Mouse (Mus musculus): ENCODE results near the gene Raly.

Gene Raly

DNA sequence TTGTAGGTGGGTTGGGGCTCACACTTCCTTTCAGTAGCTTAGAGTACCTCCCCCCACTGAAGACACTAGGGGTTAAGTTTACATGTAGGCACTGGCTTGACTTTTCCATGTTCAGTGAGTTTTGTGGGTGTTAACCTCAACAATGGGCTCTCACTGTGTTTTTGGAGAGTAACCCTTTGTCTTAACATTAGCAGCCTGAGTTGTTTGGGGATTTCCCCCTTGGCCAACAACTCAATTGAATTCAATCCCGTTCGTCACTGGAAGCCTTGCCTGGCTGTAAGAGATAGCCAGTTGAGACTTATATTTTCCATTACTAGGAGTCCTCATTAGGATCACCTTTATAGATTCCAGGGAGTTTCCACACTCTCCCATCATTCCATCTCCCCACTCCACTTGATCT lies 45.6 kb downstream of the Raly start:
- 65% methylated on average over 2 of the region's 2 CpGs for WGBS

DNA sequence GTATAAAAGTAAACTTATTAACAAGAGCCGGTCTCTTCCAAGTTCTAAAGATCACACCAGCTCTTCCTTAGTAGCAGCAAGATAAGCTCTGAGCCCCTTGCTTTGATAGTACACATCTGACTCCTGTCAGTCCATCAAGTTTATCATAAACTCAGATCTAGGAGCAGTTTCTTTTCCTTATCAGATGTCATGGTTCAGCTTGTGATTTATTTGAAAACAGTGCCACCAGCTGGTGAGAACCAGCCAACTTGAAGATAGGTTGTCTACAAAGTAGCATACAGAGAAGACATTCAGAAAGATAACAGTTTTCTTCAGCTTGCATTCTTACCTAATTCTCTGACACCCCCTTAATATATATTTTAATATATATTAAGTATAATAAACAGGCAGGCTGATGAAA lies 64.5 kb downstream of the Raly start:
- WGBS = 73% methylated on average over 1 of the region's 1 CpGs

DNA sequence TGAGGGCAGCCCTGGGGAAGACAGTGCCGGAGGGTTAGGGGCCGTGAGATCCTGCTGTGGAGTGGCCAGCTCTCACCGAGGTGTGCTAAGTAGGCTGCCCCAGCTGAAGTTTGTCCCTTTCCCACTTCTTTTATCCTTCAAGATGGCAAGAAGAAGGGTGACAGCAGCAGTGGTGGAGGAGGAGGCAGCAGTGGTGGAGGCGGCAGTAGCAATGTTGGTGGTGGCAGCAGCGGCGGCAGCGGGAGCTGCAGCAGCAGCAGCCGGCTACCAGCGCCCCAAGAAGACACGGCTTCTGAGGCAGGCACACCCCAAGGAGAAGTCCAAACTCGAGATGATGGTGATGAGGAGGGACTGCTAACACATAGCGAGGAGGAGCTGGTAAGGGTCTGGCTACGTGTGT lies 72.8 kb downstream of the Raly start:
- WGBS = 64% methylated on average over 13 of the region's 13 CpGs

DNA sequence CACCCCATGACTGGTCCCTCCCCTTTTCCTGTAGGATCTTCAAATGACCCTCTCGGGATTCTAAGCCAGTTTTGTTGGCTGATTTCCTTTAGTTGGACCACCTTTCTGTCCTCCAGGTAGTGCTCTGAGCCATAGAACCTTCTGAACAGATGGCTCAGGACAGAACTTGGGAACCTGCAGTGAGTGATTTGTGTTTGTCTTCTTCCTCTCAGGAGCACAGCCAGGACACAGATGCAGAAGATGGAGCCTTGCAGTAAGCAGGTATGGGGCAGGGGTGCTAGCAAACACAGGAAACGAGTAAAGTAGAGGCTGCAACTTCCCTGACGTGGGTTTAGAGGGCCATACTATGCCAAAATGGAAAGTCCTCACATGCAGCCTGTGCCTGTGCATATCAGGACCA lies 74.8 kb downstream of the Raly start:
- WGBS = 73% methylated on average over 3 of the region's 3 CpGs

DNA sequence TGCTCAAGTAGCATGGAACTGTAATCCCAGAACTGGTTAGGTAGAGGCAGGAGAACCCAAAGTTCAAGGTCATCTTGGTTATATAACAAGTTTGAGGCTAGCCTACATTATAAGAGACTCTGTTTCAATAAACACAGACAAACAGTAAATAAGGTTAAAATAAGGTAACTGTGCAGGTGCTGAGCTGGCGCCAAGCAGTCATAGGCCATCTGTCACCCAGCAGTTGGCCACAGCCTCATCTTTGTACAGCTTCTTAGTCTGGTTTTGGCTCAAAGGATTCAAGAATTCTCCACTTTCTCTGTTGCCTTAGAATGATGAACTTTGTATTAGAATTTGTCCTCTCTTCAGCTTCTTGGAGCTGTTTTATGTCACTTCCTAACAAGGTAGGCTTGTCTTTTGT lies 77.2 kb downstream of the Raly start:
- 78% methylated on average over 1 of the region's 1 CpGs for WGBS

DNA sequence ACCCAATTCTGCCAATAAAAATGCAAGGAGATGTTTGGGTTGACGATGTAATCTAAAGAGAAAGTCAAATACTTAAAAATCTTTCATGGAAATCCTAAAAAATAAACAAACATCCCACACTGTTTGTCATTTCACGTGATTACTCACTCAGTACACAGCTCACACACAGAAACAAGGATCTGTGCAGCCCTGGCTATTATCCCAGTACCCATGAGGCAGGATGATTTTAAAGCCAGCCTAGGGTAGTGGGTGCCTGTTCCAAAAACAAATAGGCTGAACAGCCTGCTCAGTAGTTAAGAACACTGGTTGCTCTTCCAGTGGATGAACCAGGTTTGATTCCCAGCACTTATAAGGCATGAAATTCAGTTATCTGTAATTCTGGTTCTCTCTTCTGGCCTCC lies 85.7 kb downstream of the Raly start:
- 59% methylated on average over 2 of the region's 2 CpGs for WGBS

DNA sequence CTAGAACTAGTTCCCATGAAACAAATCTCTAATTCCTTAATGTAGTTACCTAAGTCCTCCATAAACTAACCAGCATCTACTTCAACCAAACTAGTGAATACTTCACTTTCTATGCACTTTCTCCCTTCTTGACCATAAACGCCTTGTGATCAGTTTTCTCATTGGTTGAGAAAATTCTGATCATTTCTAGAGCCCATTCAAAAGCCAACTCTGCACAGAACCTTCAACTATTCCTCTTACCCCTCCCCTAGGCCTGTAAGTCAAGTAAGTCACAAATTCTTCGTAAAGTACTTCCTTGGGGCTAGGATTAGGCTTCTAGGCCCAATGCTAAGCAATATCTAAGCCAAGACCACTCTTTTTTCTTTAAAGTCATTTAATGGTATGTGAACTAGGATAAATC lies 100.7 kb downstream of the Raly start:
- 19% methylated on average over 2 of the region's 2 CpGs for WGBS

DNA sequence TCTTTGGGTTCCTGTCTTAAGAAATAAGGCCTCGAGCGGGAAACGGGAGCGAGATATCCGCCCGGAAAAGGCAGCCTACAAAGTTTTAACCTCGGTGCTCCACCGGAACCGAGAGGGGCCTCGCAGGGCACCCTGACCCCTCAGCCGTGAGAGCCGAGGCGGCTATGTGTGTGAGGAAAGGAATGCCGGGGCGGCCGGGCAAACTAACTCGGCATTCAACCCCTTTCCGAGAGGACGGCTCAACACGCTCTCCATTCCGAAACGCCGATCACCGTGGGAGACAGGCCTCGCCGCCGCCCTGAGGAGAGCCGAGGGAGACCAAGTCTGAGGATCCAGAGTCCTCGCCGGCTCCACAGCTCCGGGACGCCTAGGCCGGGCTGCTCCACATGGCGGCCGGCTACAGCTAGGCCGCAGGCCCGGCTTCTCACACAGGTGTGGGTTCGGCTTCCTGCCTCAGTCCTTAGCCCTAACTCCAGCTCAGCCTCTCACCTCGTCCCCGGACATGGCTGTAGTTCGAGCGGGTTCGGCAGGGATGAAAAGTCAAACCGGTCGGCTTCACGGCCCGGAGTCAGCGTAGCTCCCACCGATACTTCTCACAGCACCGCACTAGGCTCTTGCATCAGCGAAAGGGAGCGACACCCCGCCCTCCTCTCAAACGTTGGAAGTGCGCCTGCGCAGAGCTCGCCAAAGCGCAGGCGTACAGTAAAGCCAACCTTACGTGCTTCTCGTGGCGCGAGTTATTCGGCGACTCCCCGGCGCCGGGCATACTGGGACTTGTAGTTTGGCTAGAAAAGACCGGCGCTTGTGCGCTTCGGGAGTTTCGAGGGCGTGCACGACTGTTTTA lies 101.5 kb downstream of the Raly start, which contains the start of gene Eif2s2:
Eif2s2 (minus strand) TSS at position 735 of the 844 bp plus-strand sequence.
- under 1% methylated on average over 75 of the region's 75 CpGs for WGBS

DNA sequence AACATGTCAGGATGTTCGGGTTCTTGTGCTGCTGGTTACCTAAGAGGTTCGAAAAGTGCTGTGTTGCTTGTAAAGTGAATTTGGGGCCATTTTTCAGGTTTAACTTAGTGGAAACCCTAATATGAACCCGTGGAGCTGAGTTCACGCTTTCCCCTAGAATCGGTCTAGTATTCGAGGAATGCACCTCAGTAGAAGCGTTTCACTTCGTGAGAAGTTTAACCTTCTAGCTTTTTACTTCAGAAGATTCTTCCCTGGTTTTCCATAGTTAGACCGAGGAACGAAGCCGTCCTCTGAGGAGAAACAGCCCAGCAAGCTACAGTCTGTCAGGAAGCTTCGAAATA lies 102.1 kb downstream of the Raly start:
- 4% methylated on average over 12 of the region's 12 CpGs for WGBS

DNA sequence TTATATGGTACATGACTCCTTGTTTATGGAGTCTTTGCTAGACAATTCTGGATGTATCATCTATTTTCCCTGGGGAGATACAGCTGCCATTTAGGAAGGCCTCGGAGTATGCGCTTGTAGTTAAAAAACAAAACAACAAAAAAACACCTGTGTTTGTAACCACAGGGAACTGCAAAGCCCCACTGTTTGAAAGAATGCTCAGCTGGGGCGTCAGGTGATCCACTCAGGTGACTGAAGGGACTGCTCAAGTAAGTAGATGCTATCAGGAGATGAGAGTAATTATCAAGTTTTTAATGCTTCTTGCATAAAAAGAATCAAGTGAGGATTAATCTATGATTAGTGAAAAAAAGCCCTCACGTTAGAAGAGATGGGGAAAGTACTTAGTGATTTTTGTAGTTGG lies 102.7 kb downstream of the Raly start:
- WGBS = 66% methylated on average over 4 of the region's 4 CpGs

DNA sequence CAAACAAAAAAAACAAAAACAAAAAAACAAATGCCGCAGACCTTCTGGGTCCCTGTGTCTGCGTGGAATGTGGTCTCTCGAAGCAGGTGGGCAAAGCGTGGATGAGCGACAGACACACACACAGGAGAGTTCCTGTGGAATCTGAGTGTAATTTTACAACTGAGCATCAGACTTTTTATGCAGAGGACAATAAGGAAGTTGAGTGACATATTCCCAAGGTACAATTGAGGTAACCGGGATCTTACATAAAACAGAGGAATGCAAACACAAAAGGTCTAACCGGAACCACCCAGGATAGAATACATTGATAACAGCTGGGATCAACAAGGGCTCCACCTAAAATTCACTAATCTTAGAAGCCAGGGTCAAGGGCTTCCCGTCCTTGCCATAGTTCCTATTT lies 108.1 kb downstream of the Raly start:
- 90% methylated on average over 8 of the region's 8 CpGs for WGBS

DNA sequence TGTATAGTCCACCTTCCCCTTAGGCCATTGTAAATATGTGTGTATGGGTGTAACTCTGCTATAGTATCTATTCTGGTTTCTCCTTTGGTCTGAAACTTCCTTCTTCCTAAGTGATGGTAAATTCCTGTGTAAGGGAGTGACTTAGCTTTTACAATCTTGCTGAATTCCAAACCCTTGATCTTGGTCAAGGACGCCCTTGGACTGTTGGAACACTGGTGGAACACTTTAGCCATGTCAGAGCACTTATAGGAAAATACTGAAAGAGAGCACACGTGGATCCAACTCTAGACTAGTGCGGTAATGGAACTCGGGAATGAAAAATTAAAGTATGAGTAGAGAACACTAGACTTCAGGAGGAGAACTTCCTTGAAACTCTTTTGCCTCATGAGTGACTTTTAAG lies 108.5 kb downstream of the Raly start:
- WGBS = 92% methylated on average over 4 of the region's 4 CpGs

DNA sequence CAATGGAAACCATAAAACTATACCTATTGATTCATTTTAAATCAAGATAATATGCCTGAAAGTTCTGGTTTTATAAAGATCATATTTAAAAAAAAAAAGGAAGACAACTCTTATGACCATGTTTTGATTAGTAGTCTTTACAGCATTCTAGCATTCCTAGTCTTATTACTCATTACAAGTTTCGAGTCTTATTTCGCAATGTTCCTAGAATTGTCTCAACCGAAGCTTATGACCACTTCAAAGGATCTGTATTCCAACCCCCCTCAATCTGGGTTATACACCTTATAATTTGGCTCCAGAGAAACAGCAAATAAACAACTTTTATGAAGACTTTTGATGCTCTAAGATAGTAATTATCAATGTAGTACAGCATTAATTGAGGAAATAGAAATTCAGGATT lies 111.2 kb downstream of the Raly start:
- 95% methylated on average over 3 of the region's 3 CpGs for WGBS

DNA sequence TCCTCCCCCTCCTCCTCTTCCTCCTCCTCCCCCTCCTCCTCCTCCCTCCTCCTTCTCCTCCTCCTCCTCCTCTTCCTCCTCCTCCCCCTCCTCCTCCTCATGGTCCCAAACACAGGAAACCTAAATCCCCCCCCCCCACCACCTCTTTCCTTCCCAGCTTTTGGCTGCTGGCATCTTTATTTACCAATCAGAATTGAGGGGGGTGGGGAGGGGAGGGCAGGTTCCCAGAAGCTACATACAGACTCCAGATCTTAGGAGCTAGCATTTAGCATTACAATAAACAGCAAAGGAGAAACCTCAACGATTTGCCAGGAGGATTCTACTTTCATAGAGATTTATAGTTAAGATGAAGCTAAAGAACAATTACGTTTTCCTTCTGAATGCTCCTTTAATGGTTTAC lies 114.9 kb downstream of the Raly start:
- WGBS = 66% methylated on average over 2 of the region's 2 CpGs

DNA sequence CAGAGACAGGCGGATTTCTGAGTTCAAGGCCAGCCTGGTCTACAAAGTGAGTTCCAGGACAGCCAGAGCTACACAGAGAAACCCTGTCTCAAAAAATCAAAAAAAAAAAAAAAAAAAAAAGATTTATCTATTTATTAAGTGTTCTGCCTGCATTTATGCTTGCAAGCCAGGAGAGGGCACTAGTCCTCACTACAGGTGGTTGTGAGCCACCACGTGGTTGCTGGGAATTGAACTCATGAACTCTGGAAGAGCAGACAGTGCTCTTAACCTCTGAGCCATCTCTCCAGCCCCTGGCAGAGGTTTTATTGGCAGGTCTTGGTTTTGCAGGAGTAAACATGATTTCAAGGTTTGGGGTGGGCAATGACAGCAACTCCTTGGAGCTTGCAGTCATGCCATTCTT lies 117.3 kb downstream of the Raly start:
- WGBS = 52% methylated on average over 2 of the region's 2 CpGs

DNA sequence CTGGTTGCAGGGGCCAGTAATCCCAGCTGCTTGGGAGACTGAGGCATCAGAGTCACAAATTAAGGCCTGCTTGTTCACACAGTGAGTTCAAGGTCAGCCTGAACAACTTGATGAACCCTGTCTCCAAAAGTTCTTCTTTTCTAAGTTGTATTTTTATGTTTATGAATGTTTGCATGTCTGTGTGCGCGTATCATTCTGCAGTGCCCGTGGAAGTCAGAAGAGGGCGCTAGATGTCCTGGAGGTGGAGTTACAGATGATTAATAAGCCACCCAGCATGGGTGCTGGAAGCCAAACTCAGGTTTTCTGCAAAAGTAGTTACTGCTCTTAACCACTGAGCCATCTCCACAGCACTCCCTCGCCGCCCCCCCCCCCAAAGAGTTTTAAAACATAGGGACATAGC lies 118.9 kb downstream of the Raly start:
- 84% methylated on average over 6 of the region's 6 CpGs for WGBS

DNA sequence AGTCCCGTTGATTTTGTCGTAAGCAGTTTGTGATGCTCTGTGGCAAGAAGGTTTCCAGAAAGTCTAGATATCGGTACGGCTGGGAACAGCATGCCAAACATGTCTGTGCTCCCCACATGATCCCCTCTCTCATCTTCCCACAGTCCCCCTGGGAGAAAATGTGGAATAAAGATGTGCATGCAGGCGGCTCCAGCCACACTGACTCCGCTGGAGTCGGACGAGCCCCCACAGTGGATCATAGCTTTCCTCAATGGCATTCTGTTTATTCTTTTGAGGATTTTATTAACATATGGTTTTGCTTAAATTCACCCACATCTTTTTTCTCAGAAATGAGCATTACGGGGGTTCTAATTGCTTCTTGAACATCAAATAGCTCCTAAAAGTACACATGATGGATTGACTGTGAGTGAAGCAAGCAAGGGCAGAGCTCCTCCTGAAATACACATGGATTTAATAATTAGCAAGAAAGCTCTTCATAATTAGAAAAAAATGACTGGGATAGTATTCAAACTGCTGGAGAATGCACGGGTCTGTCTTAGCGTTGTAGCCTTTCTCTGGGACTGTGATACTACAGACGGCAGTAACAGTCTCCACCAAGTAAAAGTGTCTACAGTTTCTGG lies 125.1 kb downstream of the Raly start:
- WGBS = 84% methylated on average over 12 of the region's 12 CpGs

DNA sequence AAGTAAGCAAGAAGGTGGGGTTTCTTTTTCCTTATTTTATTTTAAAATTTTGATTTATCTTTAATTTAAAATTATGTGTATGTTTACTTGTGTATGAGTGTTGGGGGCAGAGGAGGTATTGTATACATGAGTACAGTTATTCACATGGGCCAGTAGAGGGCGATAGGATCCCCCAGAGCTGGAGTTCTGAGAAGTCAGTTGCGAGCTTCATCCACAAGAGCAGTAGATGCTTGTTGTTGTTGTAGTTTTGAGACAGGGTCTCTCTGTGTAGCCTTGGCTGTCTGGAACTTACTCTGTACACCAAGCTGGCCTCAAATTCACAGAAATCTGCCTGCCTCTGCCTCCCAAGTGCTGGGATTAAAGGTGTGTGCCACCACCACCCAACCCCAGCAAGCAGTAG lies 125.7 kb downstream of the Raly start:
- 21% methylated on average over 2 of the region's 2 CpGs for WGBS

Data from cerebral cortex, adult 2 months (tissue).